Mouse (Mus musculus) gastrocnemius, postnatal 14 days (tissue): ENCODE measurements at regions not wholly inside any gene's neighbourhood (a gene's known extent, or its start where the extent isn't known, plus 50 kb on each side); places are given as distances from the start of the nearest gene placed in this dataset.

ENCODE experiments used
- DNase-seq: peaks from one replicate; pipeline ENCODE4 v3.0.0; 2021; ENCODE audit warnings: mixed read lengths
- intact Hi-C: fragments of 180-260 bp; cut with DNase I; formaldehyde crosslinking; loops from one replicate; pipeline ENCODE4 v1.15.1; 2025; ENCODE audit warnings: low total_unique reads

DNA sequence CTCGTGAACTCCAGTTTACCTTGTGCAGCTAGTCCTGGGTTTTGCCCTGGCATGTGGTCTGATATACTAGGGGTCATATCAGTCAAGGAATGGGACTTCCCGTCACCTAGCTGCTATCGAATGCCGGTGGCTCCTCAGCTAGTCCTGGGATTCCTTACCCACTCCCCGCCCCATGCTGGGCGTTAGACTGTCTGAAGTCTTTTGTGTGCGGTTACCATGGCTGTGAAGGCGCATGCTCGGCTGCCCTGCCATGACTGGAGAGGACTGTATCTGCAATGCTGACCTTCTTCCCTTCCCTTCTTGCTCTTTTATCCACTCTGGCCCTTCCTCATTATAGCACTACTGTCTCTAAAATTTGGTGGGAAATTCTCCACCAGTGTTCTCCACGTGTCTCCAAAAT lies 210.3 kb upstream of the Pfn2 start:
- DNase-seq = no peak
- intact Hi-C loops = no loop called here

DNA sequence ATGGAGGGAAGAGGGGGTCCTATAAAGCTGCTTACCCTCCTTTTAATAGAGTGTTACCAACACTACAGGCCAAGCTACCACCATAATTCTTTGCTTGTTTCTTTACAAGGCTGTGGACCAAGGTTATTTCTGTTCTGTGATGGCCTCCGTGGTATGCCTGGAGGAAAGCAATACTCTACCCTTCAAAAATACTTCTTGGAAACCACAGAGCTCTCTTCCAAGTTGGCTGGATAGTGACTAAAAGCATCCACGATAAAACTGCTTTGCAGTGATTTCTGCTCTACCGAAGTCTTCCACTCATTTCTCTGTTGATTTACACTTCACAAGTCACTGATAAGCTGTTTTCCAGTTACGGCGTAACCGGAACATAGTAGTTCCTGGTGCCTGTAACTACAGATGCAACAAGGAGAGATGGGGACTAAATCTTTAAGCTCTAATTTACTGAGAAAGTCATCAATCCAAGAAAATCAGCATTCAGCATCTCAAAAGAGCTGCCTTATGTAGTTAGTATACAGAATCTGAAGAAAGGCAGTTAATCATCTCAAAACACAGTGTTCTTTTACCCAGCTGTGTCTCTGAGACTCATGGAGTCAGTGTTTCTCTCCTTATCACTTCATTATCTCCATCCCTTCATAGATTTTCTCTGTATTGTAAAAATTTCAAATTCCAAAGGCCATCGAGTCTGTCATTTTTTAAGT lies 216.1 kb upstream of the Pfn2 start:
- intact Hi-C loops = no loop called here
- DNase-seq = no peak

DNA sequence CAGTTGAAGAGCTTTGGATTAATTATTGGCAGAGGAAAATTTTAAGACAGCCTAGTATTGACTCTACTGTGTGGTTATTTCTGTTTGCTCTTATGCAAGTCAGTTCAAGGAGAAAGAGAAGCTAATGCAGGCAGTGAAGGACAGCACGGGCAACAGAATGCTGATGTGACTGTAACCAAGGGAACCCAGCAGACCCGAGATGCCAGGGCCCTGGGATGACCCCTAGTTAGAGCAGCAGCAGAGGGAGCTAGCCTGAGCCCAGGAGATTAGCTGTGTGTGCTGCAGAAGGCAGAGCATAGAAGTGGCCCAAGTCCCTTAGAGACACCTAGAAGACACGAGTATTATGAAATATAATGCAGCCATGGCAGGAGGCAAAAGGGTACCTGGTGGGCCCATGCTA lies 223.7 kb upstream of the Pfn2 start:
- no peak for DNase-seq
- intact Hi-C loops = no loop called here

DNA sequence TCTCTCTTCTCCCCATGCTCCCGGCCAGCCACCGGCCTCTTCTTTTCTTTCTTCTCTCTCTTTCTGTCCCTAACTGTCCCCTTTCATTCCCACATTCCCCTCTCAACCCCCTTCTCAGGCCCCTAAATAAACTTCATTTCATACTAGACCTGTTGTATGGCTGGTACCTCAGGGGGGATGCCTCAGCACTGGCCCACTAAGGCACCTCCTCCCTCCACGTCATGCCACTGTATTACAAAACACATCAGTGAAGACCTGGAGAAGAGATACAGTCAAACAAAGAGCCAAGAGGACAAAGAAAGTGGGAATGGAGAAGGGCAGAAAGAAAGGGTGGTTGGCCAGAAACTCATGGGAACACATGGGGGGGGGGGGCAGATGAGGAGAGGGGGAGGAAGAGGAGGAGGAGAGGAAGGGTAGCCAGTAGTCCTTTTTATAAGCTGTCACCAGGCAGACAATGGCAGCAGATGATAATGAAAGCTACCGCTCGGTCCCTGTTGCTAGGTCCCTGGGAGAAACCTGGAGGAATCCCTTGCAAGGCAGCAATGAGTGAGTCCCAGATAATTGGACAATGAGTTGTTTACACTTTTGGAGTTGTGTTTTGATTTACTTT lies 224.5 kb upstream of the Pfn2 start:
- DNase-seq = no peak
- intact Hi-C loops = no loop called here

DNA sequence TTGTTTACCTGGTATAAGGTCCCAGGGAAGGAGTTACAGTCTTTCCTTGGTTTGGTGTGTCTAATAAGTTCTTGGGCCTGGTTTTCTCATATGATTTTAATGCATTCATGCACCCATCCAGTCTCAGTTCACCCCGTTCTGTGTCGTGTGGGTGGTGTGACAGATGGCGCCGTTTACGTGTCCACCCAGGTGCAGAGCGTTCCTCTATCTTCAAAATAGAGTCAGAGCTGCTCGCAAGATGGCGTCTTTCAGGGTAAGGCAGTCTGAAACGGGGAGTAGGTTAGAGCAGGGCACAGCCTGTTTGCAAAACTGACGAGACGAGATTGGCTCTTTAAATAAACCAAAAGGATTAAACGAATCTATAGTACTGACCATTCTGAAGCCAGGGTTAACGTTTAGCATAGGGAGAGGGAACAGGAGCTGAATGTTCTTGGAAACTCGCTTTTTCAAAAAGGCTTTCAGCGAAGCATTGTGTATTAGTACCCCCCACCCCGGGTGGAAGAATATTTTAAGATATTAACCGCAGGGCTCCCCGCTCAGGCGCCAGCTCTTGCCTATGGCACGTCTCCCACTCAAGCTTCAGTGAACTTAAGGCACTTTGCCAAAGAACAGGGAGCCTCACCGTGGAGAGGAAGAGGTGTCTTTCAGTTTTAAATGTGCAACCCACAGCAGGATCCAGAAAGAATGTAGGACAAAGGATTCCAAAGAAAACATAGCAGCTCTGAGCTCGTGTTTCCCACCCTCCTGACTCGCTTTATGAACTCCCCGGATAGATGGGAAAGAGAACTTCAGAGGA lies 241.7 kb upstream of the Pfn2 start:
- DNase-seq = no peak
- intact Hi-C loops = no loop called here

DNA sequence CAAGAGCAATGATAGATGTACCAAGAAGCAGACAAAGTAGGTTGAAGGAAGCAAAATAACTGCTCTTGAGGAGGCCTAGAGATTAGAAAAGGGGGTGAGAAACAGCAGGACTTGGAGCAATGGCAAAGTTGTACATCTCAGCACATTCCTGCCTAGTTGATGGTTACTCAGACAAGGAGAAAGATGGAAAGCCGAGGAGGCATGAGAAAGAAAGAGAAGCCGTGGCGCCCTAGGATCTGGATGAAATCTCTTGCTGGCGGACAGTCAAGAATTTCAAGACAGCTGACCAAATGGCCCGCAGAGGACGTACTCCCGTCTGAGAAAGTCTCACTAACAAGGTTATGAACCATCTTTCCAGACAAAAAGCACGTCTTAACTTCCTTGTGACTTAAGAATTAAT lies 242.5 kb upstream of the Pfn2 start:
- no peak for DNase-seq
- intact Hi-C loops = no loop called here

DNA sequence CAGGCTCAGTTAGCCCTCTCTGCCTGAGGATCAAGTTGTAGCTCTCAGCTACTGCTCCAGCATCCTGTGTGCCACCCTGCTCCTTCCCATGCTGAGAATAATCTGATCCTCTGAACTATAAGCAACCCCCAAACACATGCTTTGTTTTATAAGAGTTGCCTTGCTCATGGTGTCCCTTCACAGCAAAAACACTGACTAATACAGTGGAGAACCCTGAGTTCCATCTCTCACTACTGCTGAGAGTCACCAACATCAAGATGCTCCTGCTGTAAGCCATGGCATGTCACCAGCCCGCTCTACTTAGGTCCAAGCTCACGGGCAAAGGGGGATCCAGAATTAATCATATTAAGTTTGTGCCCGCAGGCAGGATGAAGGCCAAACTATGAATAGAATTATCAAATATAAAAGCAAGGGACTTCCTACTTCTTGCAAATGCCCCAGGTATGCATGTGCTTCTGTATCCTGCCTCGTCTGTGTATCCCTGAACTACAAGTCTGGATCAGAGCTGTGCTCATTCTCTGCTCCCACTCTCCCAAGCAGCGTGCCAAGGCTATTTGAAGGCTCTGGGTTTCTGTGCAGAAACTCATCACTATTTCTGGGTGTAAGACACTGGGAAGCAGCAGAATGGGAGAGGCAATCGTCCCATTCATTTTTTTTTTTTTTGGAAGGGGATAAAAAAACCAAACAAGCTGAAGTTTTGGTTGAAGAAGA lies 243.7 kb upstream of the Pfn2 start:
- intact Hi-C loops = no loop called here
- no peak for DNase-seq

DNA sequence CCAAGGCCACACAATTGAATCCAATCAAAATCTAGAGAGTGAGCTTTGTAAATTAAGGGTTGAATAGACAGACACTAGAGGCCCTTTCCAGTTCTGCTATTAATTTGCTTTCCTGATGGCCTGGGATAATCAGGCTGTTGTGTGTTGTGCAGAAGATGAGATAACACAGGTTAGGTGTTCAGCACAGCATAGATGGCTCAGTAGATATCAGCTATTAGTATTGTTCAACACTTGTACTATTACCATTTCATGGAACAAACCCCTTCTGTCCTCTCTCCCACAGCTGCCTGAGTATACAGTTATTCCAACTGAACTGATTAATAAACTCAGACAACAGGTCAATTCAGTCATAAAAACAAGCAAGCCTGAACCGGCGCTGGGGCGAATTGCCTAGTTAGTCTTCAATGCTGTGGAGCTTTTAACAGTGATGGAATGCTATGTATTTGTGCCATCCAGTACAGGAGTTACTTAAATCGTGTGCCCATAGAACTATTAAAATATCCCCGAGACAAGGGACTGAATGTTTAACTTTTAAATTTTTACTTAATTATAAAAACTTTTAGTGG lies 263.1 kb upstream of the Pfn2 start:
- intact Hi-C loops = no loop called here
- no peak for DNase-seq

DNA sequence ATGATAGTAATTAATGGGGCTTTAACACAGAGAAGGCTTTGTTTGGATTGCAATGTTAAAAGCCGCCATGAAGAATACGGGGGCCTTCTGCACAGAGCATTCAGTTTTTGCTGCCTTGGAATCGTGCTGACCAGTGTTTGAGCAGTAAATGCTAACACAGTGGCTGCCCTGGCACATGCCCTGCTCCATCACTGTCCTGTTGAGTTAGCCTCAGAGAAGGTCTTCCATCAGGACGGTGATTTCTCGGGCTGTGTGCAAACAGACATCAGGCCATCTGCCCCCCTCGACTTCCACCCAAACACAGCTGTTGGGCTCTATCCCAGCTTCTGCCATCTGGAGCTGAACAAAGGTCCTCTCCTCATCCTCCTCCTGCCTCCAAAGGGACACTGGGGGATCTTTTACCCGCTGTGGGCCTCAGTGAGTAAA lies 264.6 kb upstream of the Pfn2 start:
- intact Hi-C loops = no loop called here
- DNase-seq = no peak

DNA sequence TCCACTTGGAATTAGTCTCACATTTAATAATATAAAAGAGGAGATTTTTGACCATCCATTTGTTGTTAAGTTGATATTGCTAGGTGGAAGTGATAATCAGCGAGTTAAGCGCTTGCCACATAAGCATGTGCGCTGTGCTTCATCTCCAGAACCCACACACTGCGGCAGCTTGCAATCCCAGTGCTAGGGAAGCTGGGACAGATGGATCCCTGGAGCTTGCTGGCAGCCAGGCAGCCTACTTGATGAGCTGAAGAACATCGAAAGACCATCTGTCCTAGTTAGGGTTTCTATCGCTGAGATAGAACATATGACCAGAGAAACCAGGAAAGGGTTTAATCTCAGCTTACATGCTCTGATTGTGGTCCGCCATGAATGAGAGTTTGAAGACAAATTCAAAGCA lies 266.1 kb upstream of the Pfn2 start:
- no peak for DNase-seq
- intact Hi-C loops = no loop called here

DNA sequence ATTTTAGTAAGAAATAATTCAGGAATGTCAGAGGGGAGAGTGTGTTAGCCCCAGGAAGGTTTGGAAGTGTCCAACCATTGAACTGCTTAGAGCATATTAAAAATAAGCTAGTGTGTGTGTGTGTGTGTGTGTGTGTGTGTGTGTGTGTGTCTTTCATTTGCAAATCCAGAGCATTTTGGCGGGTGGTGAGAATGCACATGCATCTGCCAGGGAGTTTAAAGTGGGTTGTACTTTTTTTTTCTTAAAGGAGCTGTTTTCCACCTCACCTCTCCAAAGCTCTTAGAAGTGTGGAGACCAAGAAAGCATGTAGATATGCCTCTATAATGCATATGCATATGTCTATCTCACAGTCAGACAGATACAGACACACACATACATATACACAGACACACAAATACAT lies 267.6 kb upstream of the Pfn2 start:
- DNase-seq = no peak
- intact Hi-C loops = no loop called here

DNA sequence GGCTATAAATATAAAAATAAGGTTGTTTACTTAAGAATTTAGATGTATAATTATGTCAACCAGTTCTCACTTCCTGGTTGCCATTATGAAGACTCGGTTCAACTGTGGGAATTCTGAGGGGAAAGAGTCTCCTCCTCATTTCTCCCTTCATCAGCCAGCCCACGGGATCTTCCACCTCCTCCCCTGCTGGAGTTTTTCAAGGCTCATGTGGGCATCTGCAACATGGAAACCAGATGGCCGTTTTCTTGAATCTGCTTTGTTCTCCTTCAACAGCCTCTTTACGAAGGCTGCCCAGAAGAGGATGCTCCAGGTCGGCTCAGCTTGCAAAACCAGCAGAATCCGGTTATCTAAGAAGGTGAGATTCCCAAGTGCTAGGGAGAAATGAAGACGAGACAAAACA lies 269.0 kb upstream of the Pfn2 start:
- intact Hi-C loops = no loop called here
- no peak for DNase-seq

DNA sequence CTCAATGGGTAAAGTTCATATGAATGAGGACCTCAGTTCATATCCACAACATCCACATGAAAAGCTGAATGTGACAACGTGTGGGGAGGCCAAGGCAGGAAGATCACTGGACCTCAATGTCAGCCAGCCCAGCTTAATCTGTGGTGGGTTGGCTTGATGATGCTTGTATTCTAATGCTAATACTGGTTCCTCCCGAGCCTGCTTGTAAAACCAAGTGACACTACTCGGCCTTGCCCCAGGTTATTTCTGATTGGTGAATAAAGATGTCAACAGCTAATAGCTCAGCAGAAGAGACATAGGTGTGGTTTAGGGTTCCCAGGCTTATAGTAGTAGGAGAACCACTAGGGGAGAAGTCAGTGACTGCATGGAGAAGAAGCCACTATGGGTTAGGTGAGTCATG lies 272.2 kb upstream of the Pfn2 start:
- intact Hi-C loops = no loop called here
- DNase-seq = no peak

DNA sequence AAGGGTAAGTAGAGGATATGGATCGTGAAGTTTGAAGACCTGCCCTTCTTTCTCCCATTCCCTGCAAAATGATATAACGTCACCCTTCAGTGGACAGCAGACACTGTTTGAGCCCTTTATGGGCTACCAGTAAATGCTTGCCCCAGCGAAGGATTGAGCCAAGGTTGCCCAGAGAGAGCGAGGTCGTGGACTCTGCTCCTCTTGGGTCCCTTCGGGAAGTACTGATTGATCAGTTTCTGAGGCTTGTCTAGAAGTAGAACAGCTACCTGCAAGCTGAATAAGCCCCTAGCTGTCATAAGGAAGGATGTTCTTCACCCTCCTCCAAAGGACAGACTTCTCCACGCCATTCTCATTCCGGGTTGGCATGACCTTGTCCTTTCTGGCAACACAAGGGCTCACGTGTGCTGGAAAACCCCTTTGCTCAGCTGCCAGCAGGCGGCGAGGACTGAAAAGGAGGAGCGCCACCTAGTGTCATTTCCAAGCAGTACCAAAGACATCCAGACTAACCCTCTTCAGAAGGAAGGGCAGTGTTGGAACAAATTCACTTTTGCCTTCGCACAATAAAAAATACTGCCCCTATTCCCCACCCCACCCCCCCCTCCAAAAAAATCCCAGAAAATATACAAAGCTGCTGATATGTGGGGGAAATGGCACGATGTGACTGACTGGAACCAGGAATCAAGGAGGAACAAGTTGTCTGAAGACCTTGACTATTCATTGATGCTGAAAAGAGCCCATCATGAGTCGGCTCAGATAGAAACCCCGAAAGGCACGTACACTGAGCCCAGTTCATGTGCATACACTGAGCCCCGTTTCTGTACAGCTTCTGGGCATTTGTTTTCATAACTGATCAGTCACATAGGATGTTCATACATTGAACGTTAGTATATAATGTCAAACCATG lies 274.8 kb upstream of the Pfn2 start:
- intact Hi-C loops = no loop called here
- DNase-seq = peak; percentile 71

DNA sequence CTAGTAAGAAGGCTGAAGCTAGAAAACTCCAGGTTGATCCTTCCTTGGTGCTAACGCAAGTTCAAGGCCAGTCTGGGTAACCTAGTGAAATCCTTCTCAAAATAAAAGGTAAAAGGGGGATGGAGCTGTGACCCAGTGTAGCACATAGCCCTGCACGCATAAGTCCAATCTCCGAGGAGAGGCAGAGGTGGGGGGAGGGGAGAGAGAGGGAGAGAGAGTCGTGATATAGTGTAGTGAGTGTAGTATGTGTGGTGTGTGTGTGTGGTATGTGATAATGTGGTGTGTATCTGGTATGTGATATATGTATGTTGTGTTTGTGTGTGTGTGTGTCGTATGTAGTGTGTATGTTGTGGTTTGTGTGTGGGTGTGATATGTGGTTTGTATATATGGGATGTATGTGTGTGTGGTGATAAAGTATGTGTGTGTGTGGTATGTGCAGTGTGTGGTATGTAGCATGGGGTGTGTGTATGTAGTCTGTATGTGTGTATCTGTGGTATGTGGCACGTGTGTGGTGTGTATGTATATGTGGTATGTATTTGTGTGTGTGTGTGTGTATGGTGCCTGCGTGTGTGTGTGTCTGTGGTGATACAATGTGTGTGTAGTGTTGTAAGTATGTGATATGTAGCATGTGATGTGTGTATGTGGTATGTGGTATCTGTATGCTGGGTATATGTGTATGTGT lies 275.7 kb upstream of the Pfn2 start:
- no peak for DNase-seq
- intact Hi-C loops = no loop called here

DNA sequence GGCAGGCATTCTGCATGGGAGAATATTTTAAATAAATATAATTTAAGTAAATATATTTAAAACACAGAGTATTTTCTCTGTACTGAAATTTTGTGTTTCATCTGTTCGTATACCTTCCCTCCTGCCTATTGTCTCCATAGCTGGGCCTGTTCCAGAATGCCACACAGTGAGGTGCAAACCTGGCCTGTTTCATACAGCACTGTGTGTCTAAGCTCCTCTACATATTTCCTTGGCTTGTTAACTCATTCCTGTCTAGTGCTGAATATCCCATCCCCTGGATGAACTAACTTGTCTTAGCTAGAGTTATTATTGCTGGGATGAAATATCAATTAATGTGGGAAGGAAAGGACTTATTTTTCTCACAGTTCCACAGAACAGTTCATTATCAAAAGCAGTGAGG lies 277.0 kb upstream of the Pfn2 start:
- no peak for DNase-seq
- intact Hi-C loops = loop anchor here (5.0 kb wide), 1 partner anchor 463 kb away; no protein-coding TSS in a partner anchor

DNA sequence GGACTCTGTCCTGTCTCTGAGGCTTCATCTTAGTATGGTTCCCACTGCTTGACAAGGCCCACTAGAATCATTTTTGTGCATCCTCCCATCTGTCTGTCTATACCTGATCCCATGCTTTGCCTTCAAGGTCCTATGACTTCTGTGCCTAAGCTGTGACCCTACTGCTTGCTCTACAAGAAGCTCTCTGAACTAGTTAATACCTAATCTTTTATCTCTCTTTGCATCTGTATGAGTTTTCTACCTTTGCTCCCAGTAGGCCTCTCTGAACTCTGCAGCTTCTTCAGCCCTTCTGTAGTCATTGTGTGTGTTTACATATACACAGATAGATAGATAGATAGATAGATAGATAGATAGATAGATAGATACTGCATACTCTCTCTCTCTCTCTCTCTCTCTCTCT lies 279.1 kb upstream of the Pfn2 start:
- no peak for DNase-seq
- intact Hi-C loops = loop anchor here (2.0 to 5.0 kb wide), 2 partner anchors 286 to 465 kb away; no protein-coding TSS in a partner anchor

DNA sequence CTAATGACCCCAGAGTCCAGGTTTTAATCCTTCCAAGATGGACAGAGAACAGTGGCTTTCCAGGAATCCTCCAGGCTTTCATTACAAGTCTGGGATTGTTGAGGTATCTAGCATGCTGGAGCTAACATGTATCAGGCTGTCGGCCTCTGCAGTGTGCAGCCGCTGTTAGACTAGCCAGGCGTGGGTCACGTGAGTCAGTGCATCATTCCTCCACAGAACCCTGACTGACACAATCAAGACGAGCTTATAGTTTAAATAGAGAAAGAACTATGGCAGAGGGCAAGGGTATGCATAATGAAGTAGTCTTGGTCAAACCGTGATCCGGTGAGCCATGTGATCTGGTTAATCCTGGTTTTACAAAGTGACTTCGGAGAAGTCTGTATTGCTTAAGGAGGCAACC lies 280.2 kb upstream of the Pfn2 start:
- DNase-seq = no peak
- intact Hi-C loops = loop anchor here (5.0 kb wide), 1 partner anchor 466 kb away; no protein-coding TSS in a partner anchor
